Mouse (Mus musculus) lung, adult 2 months (tissue): ENCODE results near the gene Grin3a.

Experiments used
- CTCF ChIP-seq: fragments of 200-500 bp; IDR thresholded peaks from 2 replicates; pipeline ENCODE4 v1.5.1; 2011; ENCODE audit warnings: mild to moderate bottlenecking, low read length, control low read depth; ENCODE audit not compliant: insufficient read depth
- POLR2A ChIP-seq: fragments of 200-500 bp; IDR thresholded peaks from 2 replicates; pipeline ENCODE4 v1.6.1; 2011; ENCODE audit warnings: low read depth, mild to moderate bottlenecking, control low read depth, low read length, borderline replicate concordance; ENCODE audit errors: extremely low read depth

- TF ChIP-seq CTCF (peak; percentile 66), POLR2A (no peak)
Observed at GRCm38 (mm10) chr4:49626973-49627372, 218.6 kb downstream of the Grin3a start.
